Mouse (Mus musculus) ES-E14 (cell line): ENCODE data around the gene Cfap97d1. TPM values are rescaled to one million over a fixed set of nuclear protein-coding genes. Genes with fewer than 3 reads are reported as not detected.

Experiments
- DNase-seq: peaks from one replicate; pipeline ENCODE4 v3.0.0-alpha.2; 2013; ENCODE audit warnings: low read depth, low spot score
- H3K27ac ChIP-seq: 2 replicates; pipeline ENCODE4 v1.5.1; 2012; ENCODE audit warnings: low read depth, mild to moderate bottlenecking, low read length, moderate library complexity, mixed read lengths; ENCODE audit not compliant: poor library complexity, insufficient read depth, severe bottlenecking
- H3K36me3 ChIP-seq: 2 replicates; pipeline ENCODE4 v1.6.1; 2012; ENCODE audit warnings: mild to moderate bottlenecking, low read length, moderate library complexity, mixed read lengths; ENCODE audit not compliant: control insufficient read depth, poor library complexity, insufficient read depth, severe bottlenecking
- H3K4me1 ChIP-seq, 2 experiments: fragments of 150-350 bp in 1 of 2; sonication (generic) in 1 of 2; 2 replicates each; pipeline ENCODE4 v1.6.1; 2012; ENCODE audit warnings: low read length in 2 of 2, mild to moderate bottlenecking in 1 of 2, mixed read lengths in 1 of 2; ENCODE audit not compliant: control insufficient read depth in 2 of 2, insufficient read depth in 2 of 2, poor library complexity in 1 of 2
- H3K4me3 ChIP-seq, 2 experiments: fragments of 150-350 bp in 1 of 2; sonication (generic) in 1 of 2; 2 replicates each; pipeline ENCODE4 v1.5.1; 2012; ENCODE audit warnings: low read length in 2 of 2, low read depth in 1 of 2, mild to moderate bottlenecking in 1 of 2, mixed read lengths in 1 of 2; ENCODE audit not compliant: insufficient read depth in 1 of 2, poor library complexity in 1 of 2, severe bottlenecking in 1 of 2
- H3K9ac ChIP-seq: 2 replicates; pipeline ENCODE4 v1.6.1; 2012; ENCODE audit warnings: low read depth, mild to moderate bottlenecking, low read length, mixed read lengths; ENCODE audit not compliant: poor library complexity, insufficient read depth, severe bottlenecking
- H3K9me3 ChIP-seq: fragments of 150-350 bp; sonication (generic); 2 replicates; pipeline ENCODE4 v1.6.1; 2012; ENCODE audit warnings: low read depth, mild to moderate bottlenecking, low read length; ENCODE audit not compliant: control insufficient read depth, insufficient read depth
- CHD2 ChIP-seq: IDR thresholded peaks from 2 replicates; pipeline ENCODE4 v1.6.1; 2014; ENCODE audit warnings: mild to moderate bottlenecking, low read depth, low read length, inconsistent platforms
- HCFC1 ChIP-seq: IDR thresholded peaks from 2 replicates; pipeline ENCODE4 v1.6.1; 2012; ENCODE audit warnings: low read length, inconsistent platforms, borderline replicate concordance; ENCODE audit not compliant: insufficient read depth
- MAFK ChIP-seq: IDR thresholded peaks from 2 replicates; pipeline ENCODE4 v1.6.1; 2014; ENCODE audit warnings: mild to moderate bottlenecking, low read depth, low read length, inconsistent platforms; ENCODE audit not compliant: insufficient read depth
- ZC3H11A ChIP-seq: IDR thresholded peaks from 2 replicates; pipeline ENCODE4 v1.6.1; 2012; ENCODE audit warnings: low read depth, mild to moderate bottlenecking, inconsistent platforms, low read length, borderline replicate concordance
- ZNF384 ChIP-seq: IDR thresholded peaks from 2 replicates; pipeline ENCODE4 v1.6.1; 2012; ENCODE audit warnings: low read depth, low read length, inconsistent platforms
- in situ Hi-C, 2 experiments: fragments of 600-800 bp; cut with MboI; formaldehyde crosslinking; loops; one replicate each; pipeline ENCODE4 v1.15.1; 2025; ENCODE audit warnings: low sequenced_read_pairs in 2 of 2, inconsistent platforms in 1 of 2; ENCODE audit not compliant: unreplicated experiment in 2 of 2
- total RNA-seq: library from RNA; depleted of rRNA; stranded (reverse); fragments of 300-350 nt; gene quantifications from 2 replicates; pipeline ENCODE4 v1.2.3, GENCODE M21; 2012

Cfap97d1 gene
- total RNA-seq, 1 experiment = not detected

DNA sequence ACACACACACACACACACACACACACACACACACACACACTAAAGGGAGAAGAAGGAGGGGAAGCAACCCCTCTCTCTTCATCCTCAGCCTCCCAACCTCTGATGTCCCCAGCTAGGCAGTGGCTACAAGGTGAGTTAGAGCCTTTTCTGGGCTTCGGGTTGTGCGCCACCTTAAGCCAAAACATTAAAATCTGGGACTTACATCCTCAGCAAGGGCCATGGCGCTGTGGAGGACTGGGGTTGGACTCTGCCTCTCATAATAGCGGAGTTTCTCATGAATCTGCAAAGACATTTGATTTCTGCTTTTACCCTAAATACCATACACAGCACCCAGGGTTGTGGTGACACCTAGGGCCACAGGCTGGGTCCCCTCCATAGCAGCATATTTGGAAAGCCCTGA is 40.8 kb downstream of the Cfap97d1 start:
- no peak overlapping the region for H3K27ac ChIP-seq
- H3K4me1 ChIP-seq = peaks cover 0 to 3% of the 10 kb centered on the region in 2 experiments; a peak in 1 of 4 replicates
- in situ Hi-C loops = no loop called here
- no peak for TF ChIP-seq CHD2
- no peak for TF ChIP-seq MAFK
- TF ChIP-seq HCFC1 = no peak
- H3K9me3 ChIP-seq = no peaks in the 10 kb centered on the region
- peaks cover 3% of the 10 kb centered on the region; the same call in 1 of the 2 replicates for H3K36me3 ChIP-seq
- no peak overlapping the region for H3K4me3 ChIP-seq
- DNase-seq = no peak
- no peak overlapping the region for H3K9ac ChIP-seq

DNA sequence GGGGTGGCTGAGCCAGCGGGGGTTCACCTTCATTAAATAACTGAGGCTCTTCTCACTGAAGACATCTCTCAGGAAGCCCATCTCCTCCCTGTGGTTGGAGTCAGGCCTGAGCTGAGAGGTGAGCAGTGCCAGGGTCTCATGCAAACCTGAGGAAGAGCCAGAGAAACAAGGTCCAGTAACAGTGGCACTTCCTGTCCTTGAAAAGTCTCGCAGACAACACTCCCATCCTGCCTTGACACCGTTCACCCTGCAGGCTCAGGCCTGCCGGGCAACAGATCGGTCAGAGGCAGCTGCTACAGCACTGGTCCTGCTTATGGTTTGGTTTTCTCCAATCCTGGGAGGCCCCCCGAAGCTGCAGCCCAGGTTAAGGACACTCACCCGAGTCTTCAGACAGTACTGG is 41.3 kb downstream of the Cfap97d1 start:
- Histone ChIP-seq H3K36me3 (peaks cover 3% of the 10 kb centered on the region; the same call in 1 of the 2 replicates), H3K4me3 (no peak overlapping the region), H3K27ac (no peak overlapping the region), H3K9me3 (no peaks in the 10 kb centered on the region), H3K9ac (no peak overlapping the region), H3K4me1 (peaks cover 0 to 3% of the 10 kb centered on the region in 2 experiments; a peak in 1 of 4 replicates)
- no peak for DNase-seq
- TF ChIP-seq MAFK (no peak), HCFC1 (no peak), ZNF384 (no peak), CHD2 (no peak), ZC3H11A (no peak)
- in situ Hi-C loops = no loop called here

DNA sequence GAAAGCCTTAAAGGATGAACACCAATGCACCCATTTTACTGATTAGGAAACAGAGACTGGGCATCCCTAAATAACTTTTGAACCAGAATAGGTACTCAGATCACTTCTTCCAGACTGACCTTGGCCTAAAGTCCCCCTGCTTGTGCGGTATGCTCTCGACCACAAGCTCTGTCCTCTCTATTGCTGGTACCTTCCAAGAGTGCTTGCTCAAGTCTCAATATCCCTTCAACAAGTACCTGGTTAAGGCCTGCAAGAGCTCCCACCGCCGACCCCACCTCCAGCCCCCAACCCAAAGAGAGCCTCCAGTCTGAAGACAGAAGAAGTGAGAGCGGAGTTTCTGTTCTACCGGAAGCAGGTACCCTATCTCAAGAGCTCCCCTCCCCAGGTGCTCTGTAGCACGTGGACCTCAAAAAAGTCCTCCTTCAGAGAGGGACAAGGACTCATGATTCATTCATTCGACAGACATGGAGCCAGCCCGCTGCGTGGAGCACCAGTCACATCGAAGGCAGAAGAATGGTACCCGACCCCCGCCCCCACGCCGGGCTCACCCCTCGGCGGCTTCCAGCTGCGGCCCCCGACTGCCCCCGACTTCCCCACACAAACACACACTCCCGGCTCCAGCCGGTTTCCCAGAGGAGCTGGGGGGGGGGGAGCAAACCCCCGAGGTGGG is 42.0 kb downstream of the Cfap97d1 start:
- Histone ChIP-seq H3K9me3 (no peaks in the 10 kb centered on the region), H3K4me3 (peak overlapping the region; percentile 76 to 98), H3K36me3 (peaks cover 3% of the 10 kb centered on the region; the same call in 1 of the 2 replicates), H3K4me1 (peaks cover 0 to 3% of the 10 kb centered on the region in 2 experiments; a peak in 1 of 4 replicates), H3K27ac (peak overlapping the region; percentile 14; the same call in 1 of the 2 replicates), H3K9ac (peak overlapping the region; percentile 85)
- DNase-seq = no peak
- TF ChIP-seq MAFK (no peak), ZC3H11A (no peak), ZNF384 (no peak), CHD2 (no peak), HCFC1 (no peak)
- in situ Hi-C loops = no loop called here

DNA sequence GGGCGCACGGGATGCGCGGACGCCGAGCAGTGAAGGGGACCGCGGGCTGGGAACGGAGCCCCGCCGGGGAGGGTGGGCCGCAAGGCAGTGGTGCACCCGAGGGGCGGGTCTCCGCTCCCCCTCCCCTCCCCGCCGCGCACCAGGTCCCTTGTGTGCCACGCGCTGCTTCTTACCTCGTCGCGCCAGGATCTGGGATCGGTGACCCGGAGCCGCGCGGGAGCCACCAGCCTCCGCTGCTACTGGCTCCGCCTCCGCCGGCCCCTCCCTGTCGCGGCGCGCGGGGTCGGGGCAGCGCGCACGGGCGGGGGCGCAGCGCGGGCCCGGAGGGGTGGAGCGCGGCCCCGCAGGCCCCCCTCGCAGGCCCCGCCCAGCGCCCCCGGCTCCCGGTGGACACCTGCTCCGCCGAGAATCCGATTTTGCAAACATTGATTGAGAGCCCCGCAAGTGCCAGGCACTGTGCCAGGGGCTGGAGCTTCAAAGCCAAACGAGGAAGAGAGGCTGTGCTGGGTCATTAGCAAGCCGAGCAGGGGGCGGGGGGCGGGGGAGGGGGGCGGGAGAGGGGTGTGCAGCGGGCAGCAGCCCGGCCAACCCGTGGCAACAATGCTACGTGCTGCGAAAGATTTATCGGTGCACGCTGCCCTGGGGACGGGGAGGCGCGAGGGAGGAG is 42.7 kb downstream of the Cfap97d1 start:
- Histone ChIP-seq H3K4me1 (peaks cover 0 to 3% of the 10 kb centered on the region in 2 experiments; a peak in 1 of 4 replicates), H3K36me3 (peaks cover 3% of the 10 kb centered on the region; the same call in 1 of the 2 replicates), H3K4me3 (peak overlapping the region; percentile 76 to 98), H3K9ac (peak overlapping the region; percentile 85), H3K27ac (0 out of 2 replicates have a peak overlapping the region, but pooled peaks have one; percentile 14), H3K9me3 (no peaks in the 10 kb centered on the region)
- peak; percentile 25 for DNase-seq
- TF ChIP-seq CHD2 = no peak
- in situ Hi-C loops = no loop called here
